Mouse (Mus musculus) forebrain, embryonic 13.5 days (tissue): ENCODE measurements at regions not wholly inside any gene's neighbourhood (a gene's known extent, or its start where the extent isn't known, plus 50 kb on each side); places are given as distances from the start of the nearest gene placed in this dataset.

ENCODE experiments used
- ATAC-seq: fragments of 200-750 bp; cut with Nextera tagmentation; 2 replicates; pipeline ENCODE4 v1.8.0; 2017
- H3K27ac ChIP-seq: fragments of 300-500 bp; sonication (generic); 2 replicates; pipeline ENCODE4 v1.5.1; 2015; ENCODE audit warnings: inconsistent platforms, mild to moderate bottlenecking, moderate library complexity
- H3K27me3 ChIP-seq: fragments of 300-500 bp; sonication (generic); 2 replicates; pipeline ENCODE4 v1.6.1; 2015; ENCODE audit warnings: mild to moderate bottlenecking, inconsistent platforms
- H3K36me3 ChIP-seq: fragments of 300-500 bp; sonication (generic); 2 replicates; pipeline ENCODE4 v1.6.1; 2015; ENCODE audit warnings: mild to moderate bottlenecking, inconsistent platforms; ENCODE audit not compliant: poor library complexity, severe bottlenecking
- H3K4me1 ChIP-seq: fragments of 300-500 bp; sonication (generic); 2 replicates; pipeline ENCODE4 v1.6.1; 2015; ENCODE audit warnings: inconsistent platforms
- H3K4me2 ChIP-seq: fragments of 300-500 bp; sonication (generic); 2 replicates; pipeline ENCODE4 v1.6.1; 2015; ENCODE audit warnings: inconsistent platforms, mild to moderate bottlenecking, moderate library complexity
- H3K4me3 ChIP-seq: fragments of 300-500 bp; sonication (generic); 2 replicates; pipeline ENCODE4 v1.5.1; 2015; ENCODE audit warnings: mild to moderate bottlenecking, inconsistent platforms
- H3K9ac ChIP-seq: fragments of 300-500 bp; sonication (generic); 2 replicates; pipeline ENCODE4 v1.6.1; 2015; ENCODE audit warnings: mild to moderate bottlenecking, inconsistent platforms
- H3K9me3 ChIP-seq: fragments of 300-500 bp; sonication (generic); replicated peaks from 2 replicates; pipeline ENCODE4 v1.6.1; 2016; ENCODE audit warnings: inconsistent platforms
- WGBS: fragments of 180-500 bp; shearing (Covaris S2); methylation state at CpG from one replicate; pipeline ENCODE4 v1.1.7; 2015; 5-methylcytosine and 5-hydroxymethylcytosine counted together

DNA sequence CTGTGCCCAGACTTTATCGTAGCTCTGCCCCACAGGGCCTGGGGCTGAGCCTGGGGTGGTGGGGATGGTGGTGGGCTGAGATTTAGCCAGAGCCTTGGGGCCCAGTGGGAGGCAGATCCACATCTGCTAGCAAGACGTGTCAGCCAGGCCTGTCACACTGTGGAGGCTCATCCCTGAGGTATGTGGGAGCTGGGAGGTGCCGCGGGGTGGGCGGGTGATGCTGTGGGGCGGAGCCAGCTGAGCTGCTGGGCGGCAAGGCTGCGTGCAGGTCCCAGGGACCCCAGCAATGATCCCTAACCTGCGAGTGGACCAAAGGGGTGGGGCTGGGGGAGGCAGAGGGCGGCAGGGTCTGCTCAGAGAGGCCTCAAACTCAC lies 85.2 kb upstream of the Tmem189 start:
- 21% methylated on average over 10 of the region's 10 CpGs for WGBS
- Histone ChIP-seq H3K4me2 (no peak overlapping the region), H3K36me3 (no peaks in the 10 kb centered on the region), H3K27me3 (no peaks in the 10 kb centered on the region), H3K4me3 (no peak overlapping the region), H3K9me3 (no peaks in the 10 kb centered on the region), H3K27ac (no peak overlapping the region), H3K4me1 (peaks cover 22% of the 10 kb centered on the region), H3K9ac (no peak overlapping the region)
- no peak for ATAC-seq

GRCm38 (mm10) chr2:167774166-167774805 lies 84.7 kb upstream of the Tmem189 start:
- 86% methylated on average over 2 of the region's 2 CpGs for WGBS
- Histone ChIP-seq H3K4me2 (no peak overlapping the region), H3K9ac (no peak overlapping the region), H3K9me3 (no peaks in the 10 kb centered on the region), H3K4me3 (no peak overlapping the region), H3K27ac (no peak overlapping the region), H3K27me3 (no peaks in the 10 kb centered on the region), H3K4me1 (peaks cover 22% of the 10 kb centered on the region), H3K36me3 (no peaks in the 10 kb centered on the region)
- no peak for ATAC-seq

DNA sequence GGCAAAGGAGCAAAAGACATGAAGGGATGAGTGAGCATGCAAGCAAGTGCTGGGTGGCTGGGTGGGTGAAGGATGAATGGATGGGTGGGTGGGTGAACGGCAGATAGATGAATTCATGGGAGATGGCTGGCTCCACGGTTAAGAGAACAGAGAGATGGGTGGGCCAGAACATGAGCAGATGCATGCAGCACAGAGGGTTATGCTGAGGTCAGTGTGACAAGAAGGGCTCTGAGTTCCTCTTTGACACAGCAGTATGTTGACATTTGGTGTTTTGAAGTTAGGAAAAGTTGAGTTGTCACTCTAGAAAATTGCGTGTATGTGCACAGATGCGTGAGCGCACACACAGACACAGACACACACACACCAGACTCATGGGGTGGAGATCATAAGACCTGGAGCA lies 83.2 kb upstream of the Tmem189 start:
- H3K27ac ChIP-seq = no peak overlapping the region
- H3K4me2 ChIP-seq = no peak overlapping the region
- no peak overlapping the region for H3K4me3 ChIP-seq
- peaks cover 19% of the 10 kb centered on the region for H3K4me1 ChIP-seq
- no peaks in the 10 kb centered on the region for H3K9me3 ChIP-seq
- H3K36me3 ChIP-seq = no peaks in the 10 kb centered on the region
- no peak overlapping the region for H3K9ac ChIP-seq
- WGBS = 97% methylated on average over 5 of the region's 5 CpGs
- no peak for ATAC-seq
- H3K27me3 ChIP-seq = no peaks in the 10 kb centered on the region

DNA sequence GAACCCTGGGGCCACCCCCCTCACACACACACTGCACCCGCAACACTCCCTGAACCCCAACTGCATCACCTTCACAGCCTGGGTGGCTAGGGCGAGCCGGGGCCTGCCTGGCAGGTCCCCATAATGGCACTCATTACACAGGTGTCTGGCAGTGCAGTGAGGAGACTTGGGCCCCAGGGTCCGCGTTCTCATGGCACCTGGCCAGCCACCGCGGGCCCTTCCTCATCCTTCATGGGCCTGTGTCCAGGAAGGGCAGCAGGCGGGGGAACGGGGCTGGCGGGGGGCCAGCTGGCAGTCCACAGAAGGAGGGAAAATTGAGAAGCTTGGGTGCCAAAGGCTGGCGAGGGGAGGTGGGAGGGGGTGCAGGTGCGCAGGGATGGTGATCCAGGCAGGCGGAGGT lies 78.3 kb upstream of the Tmem189 start:
- WGBS = 57% methylated on average over 13 of the region's 13 CpGs
- H3K4me2 ChIP-seq = no peak overlapping the region
- H3K4me1 ChIP-seq = peaks cover 18% of the 10 kb centered on the region; the same call in 1 of the 2 replicates
- no peak overlapping the region for H3K9ac ChIP-seq
- no peak overlapping the region for H3K27ac ChIP-seq
- H3K4me3 ChIP-seq = no peak overlapping the region
- H3K9me3 ChIP-seq = no peaks in the 10 kb centered on the region
- H3K36me3 ChIP-seq = no peaks in the 10 kb centered on the region
- ATAC-seq = peak; percentile 58; the same call in 1 of the 2 replicates
- no peaks in the 10 kb centered on the region for H3K27me3 ChIP-seq

DNA sequence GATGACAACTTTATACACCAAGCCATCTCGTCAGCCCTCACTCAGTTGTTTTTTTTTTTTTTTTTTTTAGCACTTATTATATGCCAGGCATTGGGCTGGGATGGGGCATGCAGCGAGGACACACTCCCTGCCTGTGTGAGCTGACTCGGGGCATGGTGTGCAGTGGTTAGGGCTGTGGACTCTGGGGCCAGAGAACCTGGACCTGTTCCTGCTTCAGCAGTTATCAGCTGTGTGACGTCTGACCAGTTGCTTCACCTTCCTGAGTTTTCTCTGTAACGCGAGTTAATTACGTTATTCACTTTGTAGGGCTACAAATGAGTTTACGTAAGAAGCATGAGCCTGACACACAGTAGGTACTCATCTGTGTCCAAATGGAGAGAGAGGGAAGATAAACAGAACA lies 77.7 kb upstream of the Tmem189 start:
- Histone ChIP-seq H3K27ac (no peak overlapping the region), H3K9ac (no peak overlapping the region), H3K4me3 (no peak overlapping the region), H3K9me3 (no peaks in the 10 kb centered on the region), H3K4me1 (peaks cover 18% of the 10 kb centered on the region; the same call in 1 of the 2 replicates), H3K27me3 (no peaks in the 10 kb centered on the region), H3K4me2 (no peak overlapping the region), H3K36me3 (no peaks in the 10 kb centered on the region)
- no peak for ATAC-seq
- 84% methylated on average over 8 of the region's 8 CpGs for WGBS

- no peak overlapping the region for H3K27ac ChIP-seq
- H3K36me3 ChIP-seq = no peaks in the 10 kb centered on the region
- no peaks in the 10 kb centered on the region for H3K27me3 ChIP-seq
- H3K4me2 ChIP-seq = no peak overlapping the region
- ATAC-seq = no peak
- 90% methylated on average over 6 of the region's 6 CpGs for WGBS
- H3K9ac ChIP-seq = no peak overlapping the region
- no peaks in the 10 kb centered on the region for H3K9me3 ChIP-seq
- H3K4me1 ChIP-seq = peaks cover 18% of the 10 kb centered on the region; the same call in 1 of the 2 replicates
- H3K4me3 ChIP-seq = no peak overlapping the region
Measured at GRCm38 (mm10) chr2:167765811-167766210, 76.2 kb upstream of the Tmem189 start.

- H3K9me3 ChIP-seq = no peaks in the 10 kb centered on the region
Measured at GRCm38 (mm10) chr2:167765072-167765800, 75.6 kb upstream of the Tmem189 start.

GRCm38 (mm10) chr2:167763891-167764410 lies 74.3 kb upstream of the Tmem189 start:
- Histone ChIP-seq H3K27ac (no peak overlapping the region), H3K4me1 (peaks cover 18% of the 10 kb centered on the region; the same call in 1 of the 2 replicates), H3K9me3 (no peaks in the 10 kb centered on the region), H3K4me3 (no peak overlapping the region), H3K4me2 (no peak overlapping the region), H3K27me3 (no peaks in the 10 kb centered on the region), H3K9ac (no peak overlapping the region), H3K36me3 (no peaks in the 10 kb centered on the region)
- WGBS = 88% methylated on average over 7 of the region's 7 CpGs
- no peak for ATAC-seq

More at GRCm38 (mm10) chr2:167765072-167765800, 75.6 kb upstream of the Tmem189 start:
- ATAC-seq = peak; percentile 72
- no peak overlapping the region for H3K9ac ChIP-seq
- WGBS = 55% methylated on average over 22 of the region's 22 CpGs
- no peak overlapping the region for H3K4me3 ChIP-seq
- H3K4me2 ChIP-seq = no peak overlapping the region
- H3K27me3 ChIP-seq = no peaks in the 10 kb centered on the region
- peaks cover 18% of the 10 kb centered on the region; the same call in 1 of the 2 replicates for H3K4me1 ChIP-seq
- no peak overlapping the region for H3K27ac ChIP-seq
- no peaks in the 10 kb centered on the region for H3K36me3 ChIP-seq

DNA sequence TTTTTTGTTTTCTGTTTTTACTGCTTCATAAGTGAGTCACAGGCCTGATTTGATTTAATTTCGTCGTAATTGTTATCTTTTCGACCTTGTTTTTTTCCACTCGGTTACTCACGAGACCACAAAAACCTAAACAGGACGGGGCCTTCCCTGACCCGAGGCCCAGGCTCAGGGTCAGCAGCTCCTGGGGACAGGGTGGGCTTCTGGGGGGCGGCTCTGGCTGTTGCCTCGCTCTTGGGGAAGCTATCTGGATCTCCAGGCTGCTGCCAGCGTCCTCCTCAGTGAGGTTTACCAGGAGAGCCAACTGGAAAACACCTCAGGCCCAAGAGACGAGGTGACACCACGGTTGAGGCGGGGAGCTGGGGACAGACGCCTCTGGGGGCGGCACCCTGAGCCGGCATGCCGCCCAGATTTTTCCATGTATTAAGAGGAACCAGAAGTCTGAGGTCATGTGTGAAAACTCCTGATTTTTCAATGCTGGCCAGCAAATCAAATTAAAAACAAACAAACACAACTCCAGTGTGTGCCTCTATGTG lies 71.8 kb upstream of the Tmem189 start:
- H3K9me3 ChIP-seq = no peaks in the 10 kb centered on the region
- H3K36me3 ChIP-seq = no peaks in the 10 kb centered on the region
- WGBS = 78% methylated on average over 17 of the region's 17 CpGs
- no peak overlapping the region for H3K4me2 ChIP-seq
- 0 out of 2 replicates have a peak, but pooled peaks cover 9% of the 10 kb centered on the region for H3K4me1 ChIP-seq
- H3K27ac ChIP-seq = no peak overlapping the region
- no peak overlapping the region for H3K4me3 ChIP-seq
- H3K27me3 ChIP-seq = no peaks in the 10 kb centered on the region
- no peak overlapping the region for H3K9ac ChIP-seq
- ATAC-seq = no peak

- Histone ChIP-seq H3K4me1 (0 out of 2 replicates have a peak, but pooled peaks cover 9% of the 10 kb centered on the region), H3K27me3 (no peaks in the 10 kb centered on the region), H3K9me3 (no peaks in the 10 kb centered on the region), H3K36me3 (no peaks in the 10 kb centered on the region), H3K27ac (no peak overlapping the region), H3K4me2 (no peak overlapping the region), H3K4me3 (no peak overlapping the region), H3K9ac (no peak overlapping the region)
- 78% methylated on average over 13 of the region's 13 CpGs for WGBS
- no peak for ATAC-seq
Measured at GRCm38 (mm10) chr2:167760681-167761403, 71.2 kb upstream of the Tmem189 start.

DNA sequence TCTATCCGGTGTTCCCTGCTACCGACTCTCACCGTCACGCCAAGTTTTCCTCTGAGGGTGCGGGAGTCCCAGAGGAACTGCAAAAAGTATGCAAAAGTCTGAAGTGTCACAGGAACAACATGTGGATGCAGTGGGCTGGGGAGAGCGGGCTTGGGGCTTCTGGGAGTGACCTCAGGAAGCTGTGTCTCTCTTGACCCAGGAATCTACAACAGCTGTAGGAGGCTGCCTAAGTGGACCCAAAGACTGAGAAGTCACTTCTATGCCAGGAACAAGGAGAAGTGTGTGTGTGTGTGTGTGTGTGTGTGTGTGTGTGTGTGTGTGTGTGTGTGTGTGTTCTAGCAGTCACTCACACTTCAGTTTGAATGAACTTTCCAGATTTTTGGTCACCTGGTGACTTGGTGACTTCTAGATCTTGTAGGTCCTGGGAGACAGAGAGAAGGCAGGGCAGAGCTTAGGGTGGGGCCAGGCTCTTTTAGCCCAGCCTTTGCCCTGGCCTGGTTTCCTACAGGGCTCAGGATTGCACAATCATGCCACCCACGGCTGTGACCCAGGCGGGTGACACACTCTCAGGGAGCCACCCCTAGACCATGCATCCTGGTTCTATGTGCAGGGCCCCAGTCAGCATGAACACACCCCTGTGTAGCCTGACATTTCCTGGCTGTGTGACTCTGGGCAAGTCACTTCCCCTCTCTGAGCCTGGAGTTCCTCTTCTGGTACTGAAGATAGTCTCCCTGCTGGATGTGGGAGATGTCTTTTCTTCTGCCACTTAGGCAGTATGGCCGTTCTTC lies 70.2 kb upstream of the Tmem189 start:
- ATAC-seq = no peak
- H3K36me3 ChIP-seq = no peaks in the 10 kb centered on the region
- no peaks in the 10 kb centered on the region for H3K27me3 ChIP-seq
- WGBS = 90% methylated on average over 9 of the region's 9 CpGs
- H3K4me2 ChIP-seq = no peak overlapping the region
- H3K4me1 ChIP-seq = no peaks in the 10 kb centered on the region
- H3K27ac ChIP-seq = no peak overlapping the region
- H3K4me3 ChIP-seq = no peak overlapping the region
- H3K9me3 ChIP-seq = no peaks in the 10 kb centered on the region
- H3K9ac ChIP-seq = no peak overlapping the region
